In genomic region chr16:95189114-95189513, GRCm38 (mm10) we compare ENCODE assay signal across 21 mouse cellular contexts.
DNase-seq lines count a peak whose midpoint lies in the region; ATAC-seq and TF ChIP-seq lines count a peak whose summit lies in the region.
"Had no signal": no experiment of that assay in that cellular context is flagged by ENCODE, and none has a peak within 500 bp of the region (broad histone marks: within the 10 kb centered on the region; RNA-seq: fewer than 3 reads in every experiment).

No protein-coding gene starts in this region.

- H3K9me3 ChIP-seq in stomach, postnatal 0 days (ENCODE audit: control insufficient read depth, low read length), result no peaks in the 10 kb centered on the region
- H3K9me3 ChIP-seq in midbrain, embryonic 10.5 days (replicated peaks), result no peaks in the 10 kb centered on the region
- H3K9me3 ChIP-seq: forebrain, embryonic 12.5 days; heart, embryonic 13.5 days; neural tube, embryonic 12.5 days had no signal

- H3K4me2 ChIP-seq in stomach, postnatal 0 days (replicated peaks; ENCODE audit: low read depth), result no peak overlapping the region
- H3K4me2 ChIP-seq: forebrain, embryonic 12.5 days; heart, embryonic 13.5 days; neural tube, embryonic 12.5 days had no signal

- H3K36me3 ChIP-seq in spleen, adult 2 months (ENCODE audit: control insufficient read depth, insufficient read depth, low read length), result no peaks in the 10 kb centered on the region
- no peaks in the 10 kb centered on the region for H3K36me3 ChIP-seq in stomach, postnatal 0 days (ENCODE audit: control insufficient read depth, insufficient read depth, low read length)
- H3K36me3 ChIP-seq in midbrain, embryonic 10.5 days, result no peaks in the 10 kb centered on the region
- H3K36me3 ChIP-seq: forebrain, embryonic 12.5 days; heart, embryonic 13.5 days; neural tube, embryonic 12.5 days had no signal

- H3K27me3 ChIP-seq in spleen, adult 2 months (ENCODE audit: control insufficient read depth, insufficient read depth, low read length), result no peaks in the 10 kb centered on the region
- H3K27me3 ChIP-seq in stomach, postnatal 0 days (ENCODE audit: control insufficient read depth, insufficient read depth, low read length), result no peaks in the 10 kb centered on the region
- no peaks in the 10 kb centered on the region for H3K27me3 ChIP-seq in midbrain, embryonic 10.5 days (ENCODE audit: low read depth, poor library complexity, severe bottlenecking)
- H3K27me3 ChIP-seq: forebrain, embryonic 12.5 days; heart, embryonic 13.5 days; neural tube, embryonic 12.5 days had no signal

- no peak overlapping the region for H3K4me3 ChIP-seq in spleen, adult 2 months (ENCODE audit: extremely low read depth, insufficient read depth, insufficient read length)
- no peak overlapping the region for H3K4me3 ChIP-seq in stomach, postnatal 0 days (ENCODE audit: low read depth, low read length)
- no peak overlapping the region for H3K4me3 ChIP-seq in midbrain, embryonic 10.5 days
- H3K4me3 ChIP-seq: forebrain, embryonic 12.5 days; heart, embryonic 13.5 days; neural tube, embryonic 12.5 days had no signal

- no peak overlapping the region for H3K9ac ChIP-seq in stomach, postnatal 0 days (ENCODE audit: low read length)
- H3K9ac ChIP-seq: forebrain, embryonic 12.5 days; heart, embryonic 13.5 days; neural tube, embryonic 12.5 days had no signal

- TF ChIP-seq CTCF in spleen, adult 2 months (IDR thresholded peaks at IDR 0.05; ENCODE audit: extremely low read depth, insufficient read depth, insufficient read length, insufficient replicate concordance), result no peak
- TF ChIP-seq CTCF in stomach, postnatal 0 days (IDR thresholded peaks at IDR 0.05; ENCODE audit: low read depth), result peak; percentile 35; the same call in 1 of the 2 replicates

- H3K27ac ChIP-seq in spleen, adult 2 months (ENCODE audit: insufficient read depth, low read length), result 0 out of 2 replicates have a peak overlapping the region, but pooled peaks have one; percentile 22
- no peak overlapping the region for H3K27ac ChIP-seq in stomach, postnatal 0 days (replicated peaks)
- H3K27ac ChIP-seq in midbrain, embryonic 10.5 days (replicated peaks), result no peak overlapping the region
- H3K27ac ChIP-seq: forebrain, embryonic 12.5 days; heart, embryonic 13.5 days; hindbrain, postnatal 0 days; neural tube, embryonic 12.5 days had no signal

- no peak for TF ChIP-seq EP300 in stomach, postnatal 0 days (optimal IDR thresholded peaks at IDR 0.05)

- TF ChIP-seq POLR2A in spleen, adult 2 months (IDR thresholded peaks at IDR 0.05; ENCODE audit: low read depth, low read length), result no peak

- peak in 1 of 2 experiments; percentile 44 for DNase-seq in spleen, adult 2 months (ENCODE audit: low read depth in 1 of 2, low spot score in 2 of 2)
- no peak for DNase-seq in spleen, postnatal 10 days (ENCODE audit: low spot score in 2 of 2)
- peak; percentile 35 to 52 for DNase-seq in CD8-positive naive resting alpha-beta T cell, adult 2 months (ENCODE audit: low read depth in 2 of 2, low spot score in 2 of 2)
- no peak for DNase-seq in stomach, postnatal 0 days (ENCODE audit: low spot score)
- no peak for DNase-seq in urinary bladder, postnatal 14 days (ENCODE audit: low spot score)
- DNase-seq in cerebellum, postnatal 25 days, result no peak
- DNase-seq in midbrain, embryonic 10.5 days (ENCODE audit: low spot score), result no peak
- DNase-seq: cerebellum, postnatal 10 days; gastrocnemius, postnatal 25 days; kidney, adult 8-10 months; kidney, postnatal 4 days; layer of hippocampus, postnatal 36 days; left cerebral cortex, postnatal 4 days; lung, adult 18-20 months had no signal

- peak; percentile 58 for ATAC-seq in common myeloid progenitor, adult 5-6 weeks (replicated peaks; ENCODE audit: low read depth, poor library complexity, severe bottlenecking)
- ATAC-seq in stomach, postnatal 0 days (ENCODE audit: low FRiP score, low TSS enrichment), result no peak
- ATAC-seq: hindbrain, postnatal 0 days; midbrain, embryonic 16.5 days; Patski had no signal

- WGBS in spleen, adult 2 months, result 63% methylated on average over 8 of the region's 8 CpGs
- 80% methylated on average over 8 of the region's 8 CpGs for WGBS in stomach, postnatal 0 days
- WGBS in midbrain, embryonic 10.5 days, result 92% methylated on average over 8 of the region's 8 CpGs

- no peaks in the 10 kb centered on the region for H3K4me1 ChIP-seq in spleen, adult 2 months (ENCODE audit: control insufficient read depth, insufficient read depth, insufficient read length)
- no peaks in the 10 kb centered on the region for H3K4me1 ChIP-seq in stomach, postnatal 0 days (replicated peaks; ENCODE audit: control insufficient read depth, insufficient read depth)
- H3K4me1 ChIP-seq in midbrain, embryonic 10.5 days, result no peaks in the 10 kb centered on the region
- H3K4me1 ChIP-seq: forebrain, embryonic 12.5 days; heart, embryonic 13.5 days; neural tube, embryonic 12.5 days had no signal

Comparison
In these comparisons a context has a peak if more than half of its experiments do, and no peak if none do; other contexts are left out.
1. DNase-seq: peak in CD8-positive naive resting alpha-beta T cell, adult 2 months (2 of 2); none in spleen, postnatal 10 days (0 of 2), stomach, postnatal 0 days (single experiment), urinary bladder, postnatal 14 days (single experiment), cerebellum, postnatal 25 days (0 of 2) and midbrain, embryonic 10.5 days (single experiment).